Comparison of ENCODE assay signal across 7 mouse cellular contexts in genomic region chr6:54034471-54034870, GRCm38 (mm10). TPM values are rescaled to one million over a fixed set of nuclear protein-coding genes. Genes with fewer than 3 reads are reported as not detected.
DNase-seq lines count a peak whose midpoint lies in the region; ATAC-seq and TF ChIP-seq lines count a peak whose summit lies in the region.

No protein-coding gene starts in this region.

- peak overlapping the region; percentile 33; the same call in 1 of the 2 replicates for H3K27ac ChIP-seq in kidney, adult 2 months (ENCODE audit: insufficient read depth, low read depth, low read length)

- H3K4me1 ChIP-seq in kidney, adult 2 months (ENCODE audit: control insufficient read depth, insufficient read depth, low read length) = peaks cover 7% of the 10 kb centered on the region; the same call in 1 of the 2 replicates

- H3K36me3 ChIP-seq in kidney, adult 2 months (ENCODE audit: control insufficient read depth, insufficient read depth, low read length) = no peaks in the 10 kb centered on the region

- no peak overlapping the region for H3K4me3 ChIP-seq in kidney, adult 2 months (ENCODE audit: insufficient read depth, low read depth, low read length)

- TF ChIP-seq CTCF in kidney, adult 2 months (conservative IDR thresholded peaks at IDR 0.05; ENCODE audit: insufficient read depth, insufficient read length, low read depth, low read length) = peak; percentile 85

- WGBS in kidney, adult 2 months = 5% methylated on average over 9 of the region's 9 CpGs

- no peak for TF ChIP-seq POLR2A in kidney, adult 2 months (IDR thresholded peaks at IDR 0.05; ENCODE audit: low read depth, low read length)

- H3K27me3 ChIP-seq in kidney, adult 2 months (replicated peaks; ENCODE audit: control insufficient read depth, insufficient read depth, low read length) = no peaks in the 10 kb centered on the region

- ATAC-seq in monocyte, adult 5-6 weeks (replicated peaks; ENCODE audit: insufficient number of reproducible peaks, low FRiP score, low TSS enrichment, poor library complexity, severe bottlenecking) = peak; percentile 68; the same call in 1 of the 2 replicates

- DNase-seq in adrenal gland, adult (ENCODE audit: inconsistent age in 2 of 2, low spot score in 1 of 2) = peak; percentile 76 to 92
- peak; percentile 84 for DNase-seq in embryo, embryonic 9.5 days (ENCODE audit: extremely low spot score)
- DNase-seq in heart, adult 8-10 months (ENCODE audit: low spot score) = peak; percentile 61
- peak; percentile 86 for DNase-seq in kidney, adult 2 months
- peak; percentile 70 for DNase-seq in liver
- DNase-seq in spleen, postnatal 36 days (ENCODE audit: low spot score in 2 of 2) = peak; percentile 52 to 53

RNA-seq across cellular contexts. Expression of gene Chn2, which starts 4.9 kb away (rescaled TPM):
- 1 to 10 TPM; 2.7 to 5.1 (median 2.9) TPM for total RNA-seq in heart, adult 8-10 months (2022)
- 22.8 and 24.8 TPM in 2 replicates for polyA plus RNA-seq in kidney, adult 2 months (2012; rRNA removed)
- total RNA-seq in monocyte, adult 5-6 weeks (2017) = 21.5 to 41.1 TPM (median 21.7 TPM) in 3 replicates

RNA-seq across cellular contexts. Expression of gene Cpvl, which starts 56.0 kb away (rescaled TPM):
- not detected for total RNA-seq in heart, adult 8-10 months (2022)
- polyA plus RNA-seq in kidney, adult 2 months (2012; rRNA removed) = 0.10 and 0.19 TPM in 2 replicates
- not detected in 3 replicates for total RNA-seq in monocyte, adult 5-6 weeks (2017)
